Mouse (Mus musculus) lung, embryonic 16.5 days (tissue): ENCODE measurements at regions not wholly inside any gene's neighbourhood (a gene's known extent, or its start where the extent isn't known, plus 50 kb on each side); places are given as distances from the start of the nearest gene placed in this dataset.

Experiments
- ATAC-seq: fragments of 200-750 bp; cut with Nextera tagmentation; 2 replicates; pipeline ENCODE4 v1.8.0; 2017; ENCODE audit warnings: low read depth, mild to moderate bottlenecking, moderate library complexity
- H3K27ac ChIP-seq: fragments of 300-500 bp; sonication (generic); 2 replicates; pipeline ENCODE4 v1.5.1; 2014; ENCODE audit warnings: mild to moderate bottlenecking, control low read depth, low read length
- H3K27me3 ChIP-seq: fragments of 300-500 bp; sonication (generic); 2 replicates; pipeline ENCODE4 v1.6.1; 2014; ENCODE audit warnings: low read depth, low read length, mixed read lengths; ENCODE audit not compliant: control insufficient read depth, insufficient read depth
- H3K36me3 ChIP-seq: fragments of 300-500 bp; sonication (generic); 2 replicates; pipeline ENCODE4 v1.6.1; 2014; ENCODE audit warnings: low read length; ENCODE audit not compliant: control insufficient read depth, insufficient read depth
- H3K4me1 ChIP-seq: fragments of 300-500 bp; sonication (generic); replicated peaks from 2 replicates; pipeline ENCODE4 v1.6.1; 2014; ENCODE audit warnings: low read length, mixed read lengths; ENCODE audit not compliant: control insufficient read depth, insufficient read depth
- H3K4me2 ChIP-seq: fragments of 300-500 bp; sonication (generic); 2 replicates; pipeline ENCODE4 v1.6.1; 2014; ENCODE audit warnings: low read depth, low read length, control low read depth
- H3K4me3 ChIP-seq: fragments of 300-500 bp; sonication (generic); 2 replicates; pipeline ENCODE4 v1.5.1; 2014; ENCODE audit warnings: mild to moderate bottlenecking, low read length, control low read depth
- H3K9ac ChIP-seq: fragments of 300-500 bp; sonication (generic); 2 replicates; pipeline ENCODE4 v1.6.1; 2014; ENCODE audit warnings: low read length, control low read depth
- H3K9me3 ChIP-seq: fragments of 300-500 bp; sonication (generic); 2 replicates; pipeline ENCODE4 v1.6.1; 2016; ENCODE audit warnings: low read length; ENCODE audit not compliant: control insufficient read depth
- WGBS: fragments of 180-500 bp; shearing (Covaris S2); extraction: QIAGEN DNeasy Blood & Tissue Kit; methylation state at CpG from one replicate; pipeline ENCODE4 v1.1.7; 2014; 5-methylcytosine and 5-hydroxymethylcytosine counted together

DNA sequence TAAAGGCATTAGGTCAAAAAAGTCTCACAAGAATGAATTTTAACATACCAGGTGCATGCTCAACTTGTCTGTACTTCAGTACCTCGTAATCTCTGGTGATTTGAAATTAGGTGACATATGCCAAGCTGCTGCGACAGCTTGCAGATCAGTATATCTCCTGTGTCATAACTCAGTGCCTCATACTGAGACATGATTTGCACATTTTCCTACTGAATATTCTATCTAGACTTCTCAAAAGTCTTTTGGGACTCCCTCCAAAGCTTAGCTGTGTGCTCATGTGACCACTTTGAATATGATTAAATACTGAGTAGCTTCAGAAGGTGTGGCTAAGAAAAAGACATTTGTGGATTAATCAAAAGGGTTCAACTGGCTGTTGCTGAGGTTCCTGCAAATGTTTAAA is 416.3 kb upstream of the Pdzrn3 start:
- H3K36me3 ChIP-seq = no peaks in the 10 kb centered on the region
- H3K4me2 ChIP-seq = no peak overlapping the region
- 61% methylated on average over 2 of the region's 2 CpGs for WGBS
- no peak overlapping the region for H3K4me3 ChIP-seq
- no peaks in the 10 kb centered on the region for H3K27me3 ChIP-seq
- ATAC-seq = no peak
- no peaks in the 10 kb centered on the region for H3K4me1 ChIP-seq
- no peak overlapping the region for H3K27ac ChIP-seq
- H3K9me3 ChIP-seq = no peaks in the 10 kb centered on the region
- no peak overlapping the region for H3K9ac ChIP-seq

GRCm38 (mm10) chr6:101777864-101778263 is 400.2 kb upstream of the Pdzrn3 start:
- no peak for ATAC-seq
- H3K4me1 ChIP-seq = no peaks in the 10 kb centered on the region
- 92% methylated on average over 3 of the region's 3 CpGs for WGBS
- H3K27me3 ChIP-seq = no peaks in the 10 kb centered on the region
- H3K4me2 ChIP-seq = no peak overlapping the region
- no peak overlapping the region for H3K4me3 ChIP-seq
- H3K9me3 ChIP-seq = no peaks in the 10 kb centered on the region
- no peak overlapping the region for H3K9ac ChIP-seq
- no peak overlapping the region for H3K27ac ChIP-seq
- no peaks in the 10 kb centered on the region for H3K36me3 ChIP-seq

DNA sequence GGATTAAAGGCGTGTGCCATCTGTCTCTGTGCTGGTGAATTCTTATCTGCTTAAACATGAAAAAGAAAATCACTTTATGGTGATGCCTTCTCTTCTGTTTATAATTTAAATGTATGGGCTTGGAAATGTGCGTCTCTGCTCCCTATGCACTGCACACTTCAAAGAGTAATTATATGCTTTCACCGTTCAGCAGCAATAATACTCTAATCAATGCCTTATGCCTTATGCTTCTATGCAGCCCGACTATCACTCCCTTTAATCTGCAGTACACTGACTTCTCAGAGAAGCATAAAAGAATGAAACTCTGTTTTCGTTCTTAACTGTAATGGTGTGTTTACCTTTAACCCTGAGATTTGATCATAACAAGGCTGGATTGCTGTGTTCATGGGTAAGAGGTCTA is 395.5 kb upstream of the Pdzrn3 start:
- no peaks in the 10 kb centered on the region for H3K9me3 ChIP-seq
- H3K36me3 ChIP-seq = no peaks in the 10 kb centered on the region
- 74% methylated on average over 5 of the region's 5 CpGs for WGBS
- H3K9ac ChIP-seq = no peak overlapping the region
- no peak overlapping the region for H3K4me3 ChIP-seq
- H3K4me2 ChIP-seq = no peak overlapping the region
- no peak overlapping the region for H3K27ac ChIP-seq
- no peak for ATAC-seq
- no peaks in the 10 kb centered on the region for H3K27me3 ChIP-seq
- H3K4me1 ChIP-seq = no peaks in the 10 kb centered on the region

GRCm38 (mm10) chr6:101735107-101735506 is 357.4 kb upstream of the Pdzrn3 start:
- Histone ChIP-seq H3K27ac (no peak overlapping the region), H3K4me2 (no peak overlapping the region), H3K27me3 (no peaks in the 10 kb centered on the region), H3K4me1 (no peaks in the 10 kb centered on the region), H3K36me3 (no peaks in the 10 kb centered on the region), H3K9ac (no peak overlapping the region), H3K4me3 (no peak overlapping the region), H3K9me3 (no peaks in the 10 kb centered on the region)
- 42% methylated on average over 3 of the region's 3 CpGs for WGBS
- ATAC-seq = no peak

- Histone ChIP-seq H3K4me2 (no peak overlapping the region), H3K36me3 (no peaks in the 10 kb centered on the region), H3K27ac (no peak overlapping the region), H3K4me3 (no peak overlapping the region), H3K27me3 (no peaks in the 10 kb centered on the region), H3K4me1 (no peaks in the 10 kb centered on the region), H3K9me3 (no peaks in the 10 kb centered on the region), H3K9ac (no peak overlapping the region)
- ATAC-seq = no peak
Observed at GRCm38 (mm10) chr6:101720513-101720912, 342.8 kb upstream of the Pdzrn3 start.

DNA sequence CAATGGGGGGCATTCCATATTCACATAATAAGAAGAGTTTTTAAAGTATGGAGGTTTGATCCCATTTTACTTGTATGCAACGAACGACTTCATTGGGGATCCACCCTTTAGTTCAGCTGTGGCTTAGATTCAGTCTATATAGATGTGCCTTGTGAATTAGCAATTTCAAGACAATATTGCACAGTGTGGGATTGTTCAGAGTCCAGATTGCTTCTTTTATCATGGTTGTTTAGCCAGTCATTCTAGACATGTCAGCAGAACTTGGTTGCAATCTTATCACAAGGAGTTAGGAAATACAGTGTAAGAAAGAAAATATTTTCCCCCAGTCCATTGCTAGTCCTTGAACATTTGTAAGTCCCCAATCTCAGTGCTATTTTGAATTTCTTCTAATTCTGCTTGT is 312.0 kb upstream of the Pdzrn3 start:
- Histone ChIP-seq H3K4me2 (no peak overlapping the region), H3K4me1 (no peaks in the 10 kb centered on the region), H3K27me3 (no peaks in the 10 kb centered on the region), H3K27ac (no peak overlapping the region), H3K9me3 (no peaks in the 10 kb centered on the region), H3K9ac (no peak overlapping the region), H3K36me3 (no peaks in the 10 kb centered on the region), H3K4me3 (no peak overlapping the region)
- WGBS = 92% methylated on average over 2 of the region's 2 CpGs
- ATAC-seq = no peak

DNA sequence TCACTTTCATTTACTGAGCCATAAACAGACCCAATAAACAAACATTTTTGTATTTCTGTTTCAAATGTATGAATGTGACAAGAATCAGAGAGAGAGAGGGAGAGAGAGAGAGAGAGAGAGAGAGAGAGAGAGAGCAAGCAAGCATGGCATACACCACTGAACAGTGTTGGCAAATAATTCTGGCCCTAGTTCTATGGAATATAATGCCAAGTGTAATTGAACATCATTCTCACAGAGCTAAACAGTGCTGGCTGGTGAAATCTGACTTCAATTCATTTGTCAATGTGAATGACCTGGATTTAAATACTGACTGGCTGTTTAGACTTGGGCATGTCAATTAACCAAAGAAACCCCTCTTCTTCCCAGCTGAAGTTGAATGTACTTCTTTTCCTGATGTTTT is 308.9 kb upstream of the Pdzrn3 start:
- Histone ChIP-seq H3K4me3 (no peak overlapping the region), H3K4me1 (no peaks in the 10 kb centered on the region), H3K9me3 (no peaks in the 10 kb centered on the region), H3K9ac (no peak overlapping the region), H3K27ac (no peak overlapping the region), H3K27me3 (no peaks in the 10 kb centered on the region), H3K4me2 (no peak overlapping the region), H3K36me3 (no peaks in the 10 kb centered on the region)
- no peak for ATAC-seq

DNA sequence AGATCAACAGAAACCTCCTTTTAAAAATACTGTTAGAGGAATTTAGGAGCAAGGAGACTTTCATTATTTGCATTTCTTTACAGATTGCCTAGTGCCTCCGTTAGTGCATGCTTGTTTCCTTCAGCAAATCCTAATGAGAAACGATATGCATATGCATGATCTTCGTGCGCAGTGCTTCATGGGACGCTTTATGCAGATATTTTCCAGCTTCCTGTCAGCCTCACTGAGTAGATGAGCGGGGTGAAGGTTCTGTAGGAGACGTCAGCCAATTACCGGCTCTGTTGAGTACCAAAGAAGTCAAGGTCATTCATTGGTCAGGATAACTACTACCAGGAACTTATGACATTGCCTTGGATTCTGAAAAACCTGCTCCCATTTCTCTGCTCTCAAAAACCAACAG is 308.0 kb upstream of the Pdzrn3 start:
- no peaks in the 10 kb centered on the region for H3K36me3 ChIP-seq
- H3K4me1 ChIP-seq = no peaks in the 10 kb centered on the region
- H3K9ac ChIP-seq = no peak overlapping the region
- no peaks in the 10 kb centered on the region for H3K9me3 ChIP-seq
- no peak overlapping the region for H3K4me3 ChIP-seq
- no peak overlapping the region for H3K4me2 ChIP-seq
- 71% methylated on average over 8 of the region's 8 CpGs for WGBS
- no peak overlapping the region for H3K27ac ChIP-seq
- H3K27me3 ChIP-seq = no peaks in the 10 kb centered on the region
- no peak for ATAC-seq

- Histone ChIP-seq H3K9ac (no peak overlapping the region), H3K4me2 (no peak overlapping the region), H3K9me3 (no peaks in the 10 kb centered on the region), H3K27ac (no peak overlapping the region), H3K4me1 (no peaks in the 10 kb centered on the region), H3K4me3 (no peak overlapping the region), H3K27me3 (no peaks in the 10 kb centered on the region), H3K36me3 (no peaks in the 10 kb centered on the region)
- WGBS = 71% methylated on average over 2 of the region's 2 CpGs
- ATAC-seq = no peak
Observed at GRCm38 (mm10) chr6:101684390-101684789, 306.7 kb upstream of the Pdzrn3 start.

DNA sequence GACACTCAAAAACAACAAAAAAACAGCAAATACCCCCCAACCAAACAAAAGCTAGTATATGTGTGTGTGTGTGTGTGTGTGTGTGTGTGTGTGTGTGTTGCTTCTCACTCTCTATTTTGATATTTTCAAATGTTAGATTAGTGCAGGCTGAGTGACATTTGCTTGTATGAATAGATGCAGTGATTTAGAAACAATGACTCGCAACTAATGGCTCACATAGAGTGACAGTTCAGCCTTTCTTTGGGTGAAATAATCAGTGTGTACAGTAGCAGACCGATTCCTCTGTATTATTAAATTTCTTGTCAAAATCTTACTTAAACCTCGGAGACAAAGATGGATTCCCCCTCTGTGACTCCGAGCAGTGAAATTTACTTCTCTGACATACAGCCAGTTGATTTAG is 297.1 kb upstream of the Pdzrn3 start:
- Histone ChIP-seq H3K27me3 (no peaks in the 10 kb centered on the region), H3K27ac (no peak overlapping the region), H3K4me3 (no peak overlapping the region), H3K9me3 (no peaks in the 10 kb centered on the region), H3K36me3 (no peaks in the 10 kb centered on the region), H3K4me1 (no peaks in the 10 kb centered on the region), H3K9ac (no peak overlapping the region), H3K4me2 (no peak overlapping the region)
- no peak for ATAC-seq
- 70% methylated on average over 4 of the region's 4 CpGs for WGBS
